Mouse (Mus musculus) heart, embryonic 15.5 days (tissue): ENCODE measurements around the gene Vps53. TPM values are rescaled to one million over a fixed set of nuclear protein-coding genes. Genes with fewer than 3 reads are reported as not detected.
"Not testable (repeated sequence)": the region's sequence is repeated elsewhere in the genome, so short reads cannot be mapped to it uniquely, and the experiment has no call there.

ENCODE experiments used
- ATAC-seq: fragments of 200-750 bp; cut with Nextera tagmentation; replicated peaks from 2 replicates; pipeline ENCODE4 v1.8.0; 2017; ENCODE audit warnings: low read depth, moderate TSS enrichment; ENCODE audit not compliant: insufficient number of reproducible peaks, insufficient read depth, low FRiP score
- H3K27ac ChIP-seq: fragments of 300-500 bp; sonication (generic); 2 replicates; pipeline ENCODE4 v1.5.1; 2015; ENCODE audit warnings: mild to moderate bottlenecking, inconsistent platforms
- H3K27me3 ChIP-seq: fragments of 300-500 bp; sonication (generic); 2 replicates; pipeline ENCODE4 v1.6.1; 2015; ENCODE audit warnings: inconsistent platforms
- H3K36me3 ChIP-seq: fragments of 300-500 bp; sonication (generic); 2 replicates; pipeline ENCODE4 v1.6.1; 2015; ENCODE audit warnings: mild to moderate bottlenecking, inconsistent platforms
- H3K4me1 ChIP-seq: fragments of 300-500 bp; sonication (generic); replicated peaks from 2 replicates; pipeline ENCODE4 v1.6.1; 2015; ENCODE audit warnings: inconsistent platforms
- H3K4me2 ChIP-seq: fragments of 300-500 bp; sonication (generic); 2 replicates; pipeline ENCODE4 v1.6.1; 2015; ENCODE audit warnings: inconsistent platforms, mild to moderate bottlenecking, moderate library complexity
- H3K4me3 ChIP-seq: fragments of 300-500 bp; sonication (generic); 2 replicates; pipeline ENCODE4 v1.5.1; 2015; ENCODE audit warnings: mild to moderate bottlenecking, inconsistent platforms
- H3K9ac ChIP-seq: fragments of 300-500 bp; sonication (generic); 2 replicates; pipeline ENCODE4 v1.6.1; 2015; ENCODE audit warnings: mild to moderate bottlenecking, inconsistent platforms
- H3K9me3 ChIP-seq: fragments of 300-500 bp; sonication (generic); replicated peaks from 2 replicates; pipeline ENCODE4 v1.6.1; 2016; ENCODE audit warnings: inconsistent platforms
- WGBS: fragments of 180-500 bp; shearing (Covaris S2); methylation state at CpG from one replicate; pipeline ENCODE4 v1.1.7; 2015; ENCODE audit warnings: mixed read lengths; 5-methylcytosine and 5-hydroxymethylcytosine counted together
- polyA plus RNA-seq: library from polyadenylated mRNA; unstranded; fragments of >200 nt; fragmentation: Nextera tagmentation; extraction: Ambion mirVana; gene quantifications from 2 replicates; pipeline ENCODE4 v1.2.1, GENCODE M21; 2015

Vps53 gene
- polyA plus RNA-seq, 1 experiment from 2014 or later = 26.0 TPM

DNA sequence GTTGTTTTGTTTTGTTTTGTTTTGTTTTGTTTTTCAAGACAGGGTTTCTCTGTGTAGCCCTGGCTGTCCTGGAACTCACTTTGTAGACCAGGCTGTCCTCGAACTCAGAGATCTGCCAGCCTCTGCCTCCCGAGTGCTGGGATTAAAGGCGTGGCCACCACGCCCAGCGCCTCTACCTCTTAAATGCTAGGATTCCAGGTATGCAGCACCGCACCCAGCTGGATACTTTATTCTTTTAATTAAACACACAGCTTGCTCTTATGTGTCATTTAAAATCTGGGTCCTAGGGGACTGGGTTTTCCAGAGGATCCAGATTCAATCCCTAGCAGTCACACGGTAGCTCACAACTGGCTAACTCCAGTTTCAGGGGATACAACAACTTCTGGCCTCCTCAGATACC is 175.2 kb downstream of the Vps53 start:
- H3K9ac ChIP-seq, H3K36me3 ChIP-seq, H3K9me3 ChIP-seq, H3K27ac ChIP-seq, ATAC-seq, H3K4me2 ChIP-seq, H3K4me1 ChIP-seq, H3K4me3 ChIP-seq: not testable (repeated sequence)
- 88% methylated on average over 7 of the region's 7 CpGs for WGBS
- H3K27me3 ChIP-seq = 0 out of 2 replicates have a peak, but pooled peaks cover 11% of the 10 kb centered on the region

DNA sequence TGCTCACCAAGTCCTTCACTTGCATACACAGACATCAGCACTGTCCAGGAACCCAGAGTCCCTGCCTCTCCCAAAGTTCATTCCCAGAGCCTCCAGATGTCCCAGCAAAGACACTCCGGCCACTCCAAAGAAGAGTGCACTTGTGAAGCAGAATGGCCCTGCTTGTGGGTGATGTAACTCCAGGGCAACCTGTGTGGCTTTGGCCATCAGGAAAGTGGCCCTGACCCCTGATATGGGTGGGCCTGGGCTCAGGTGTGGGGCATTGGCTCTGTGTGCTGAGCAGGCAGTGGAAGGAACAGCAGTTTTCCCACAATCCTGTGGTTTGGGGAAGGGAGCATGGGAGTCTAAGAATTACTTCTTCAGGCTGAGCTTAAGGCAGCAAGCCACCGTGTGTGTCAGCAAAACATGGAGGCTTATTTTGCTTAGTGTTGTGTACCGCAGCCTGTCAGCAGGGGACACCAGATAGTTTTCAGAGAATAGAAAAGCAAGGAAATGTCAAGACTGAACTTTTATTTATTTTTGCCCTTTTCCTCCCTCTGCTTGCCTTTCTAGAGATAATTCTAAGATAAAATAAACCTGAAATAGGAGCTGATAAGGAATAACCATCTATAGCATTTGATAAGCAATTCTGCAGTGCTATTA is 178.1 kb downstream of the Vps53 start:
- Histone ChIP-seq H3K27ac (no peak overlapping the region), H3K9me3 (no peaks in the 10 kb centered on the region), H3K27me3 (0 out of 2 replicates have a peak, but pooled peaks cover 11% of the 10 kb centered on the region), H3K36me3 (no peaks in the 10 kb centered on the region), H3K4me2 (no peak overlapping the region), H3K4me3 (no peak overlapping the region), H3K4me1 (peaks cover 6% of the 10 kb centered on the region), H3K9ac (no peak overlapping the region)
- 41% methylated on average over 3 of the region's 3 CpGs for WGBS
- ATAC-seq = no peak

DNA sequence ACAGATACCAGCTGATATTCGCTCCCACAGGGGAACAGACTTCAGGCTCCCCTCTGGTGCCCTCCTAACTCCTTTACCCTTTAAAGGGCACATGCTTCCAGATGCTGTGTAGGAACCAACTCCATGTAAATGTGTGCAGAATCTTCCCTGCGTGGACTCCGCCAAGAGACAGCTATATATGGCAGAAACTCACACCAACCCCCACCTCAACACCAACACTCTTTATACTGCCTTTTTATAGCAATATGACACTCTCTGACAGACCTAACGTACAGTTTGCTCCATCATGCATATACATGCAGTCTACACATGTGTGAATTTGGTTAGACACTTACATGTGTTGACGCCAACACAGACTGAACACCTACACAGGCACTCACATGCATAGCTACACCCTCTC is 178.7 kb downstream of the Vps53 start:
- ATAC-seq = no peak
- Histone ChIP-seq H3K4me1 (peaks cover 6% of the 10 kb centered on the region), H3K27ac (no peak overlapping the region), H3K36me3 (no peaks in the 10 kb centered on the region), H3K27me3 (0 out of 2 replicates have a peak, but pooled peaks cover 11% of the 10 kb centered on the region), H3K9ac (no peak overlapping the region), H3K9me3 (no peaks in the 10 kb centered on the region), H3K4me2 (no peak overlapping the region), H3K4me3 (no peak overlapping the region)
- WGBS = 80% methylated on average over 5 of the region's 5 CpGs

DNA sequence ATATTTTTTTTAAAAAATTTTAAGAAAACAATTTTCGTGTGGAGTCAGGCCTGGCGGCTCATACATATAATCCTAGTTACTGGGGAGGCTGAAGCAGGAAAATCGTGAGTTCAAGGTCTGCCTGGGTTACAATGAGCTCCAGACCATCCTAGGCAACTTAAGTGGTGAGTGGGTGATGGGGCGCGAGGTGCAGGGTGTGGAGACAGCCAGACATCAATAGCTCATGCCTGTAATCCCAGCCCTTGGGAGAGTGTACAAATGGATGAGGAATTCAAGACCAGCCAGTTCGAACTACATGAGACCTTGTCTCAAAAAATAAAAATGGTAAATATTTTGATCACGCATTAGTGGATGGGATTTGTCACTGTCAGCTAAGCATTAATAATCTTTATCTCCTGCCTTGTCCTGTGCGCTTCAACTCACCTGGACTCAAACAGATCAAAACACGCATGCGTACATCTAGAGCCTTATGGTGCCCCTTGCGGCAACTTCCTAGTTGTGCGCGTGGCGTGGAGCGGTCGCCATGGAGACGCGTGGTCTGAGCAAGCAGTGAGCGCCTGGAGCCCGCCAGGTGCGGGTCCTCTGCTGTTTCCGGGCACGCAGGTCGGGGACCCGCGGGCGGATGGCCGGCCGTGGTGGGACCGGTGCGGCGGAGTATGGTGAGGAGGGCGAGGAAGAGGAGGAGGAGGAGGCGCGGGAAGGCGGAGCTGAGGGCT is 179.8 kb downstream of the Vps53 start, which contains the start of gene 1700016K19Rik:
TSS of gene 1700016K19Rik (plus strand) at position 473 of the 716 bp plus-strand sequence.
- Histone ChIP-seq H3K27ac (no peak within 1 kb of the TSS), H3K4me2 (peak within 1 kb of the TSS; percentile 89), H3K36me3 (no peaks in the 10 kb centered on the region), H3K9me3 (no peaks in the 10 kb centered on the region), H3K4me3 (peak within 1 kb of the TSS; percentile 61), H3K9ac (peak within 1 kb of the TSS; percentile 42; the same call in 1 of the 2 replicates), H3K4me1 (peaks cover 6% of the 10 kb centered on the region), H3K27me3 (peaks cover 11% of the 10 kb centered on the region; the same call in 1 of the 2 replicates)
- ATAC-seq = peak; percentile 58; the same call in 1 of the 2 replicates
- WGBS = 12% methylated on average over 35 of the region's 36 CpGs

Other genes starting within 250 kb of the Vps53 start
- gene Rph3al, start 241.2 kb downstream of the Vps53 start, polyA plus RNA-seq = 5.1 and 5.2 TPM in 2 replicates
- gene 1700016K19Rik, start 179.7 kb downstream of the Vps53 start, polyA plus RNA-seq = 0.18 and 0.56 TPM in 2 replicates
- 12.7 and 17.0 TPM in 2 replicates for gene Rflnb, start 151.9 kb downstream of the Vps53 start, polyA plus RNA-seq
- 19.9 and 24.0 TPM in 2 replicates for gene Fam57a, start within 50 bp of the Vps53 start, polyA plus RNA-seq
- 0.95 and 1.0 TPM in 2 replicates for gene Dbil5, start 38.0 kb upstream of the Vps53 start, polyA plus RNA-seq
- gene Gemin4, start 38.0 kb upstream of the Vps53 start, polyA plus RNA-seq = 15.1 and 23.9 TPM in 2 replicates
- gene Mrm3, start 64.1 kb upstream of the Vps53 start, polyA plus RNA-seq = 22.7 and 24.8 TPM in 2 replicates
- 111 and 116 TPM in 2 replicates for gene Glod4, start 64.1 kb upstream of the Vps53 start, polyA plus RNA-seq
- 18.6 and 26.0 TPM in 2 replicates for gene Nxn, start 219.5 kb upstream of the Vps53 start, polyA plus RNA-seq
- 79.9 and 84.9 TPM in 2 replicates for gene Timm22, start 227.3 kb upstream of the Vps53 start, polyA plus RNA-seq